Mouse (Mus musculus) CD4-positive naive resting alpha-beta T cell, adult 57 days (primary cell): ENCODE results near the gene Gm49355. TPM values are rescaled to one million over a fixed set of nuclear protein-coding genes. Genes with fewer than 3 reads are reported as not detected.

Experiments
- total RNA-seq: library from RNA; stranded (reverse); gene quantifications from one replicate; pipeline ENCODE4 v1.2.4, GENCODE M21; 2023

The Gm49355 gene
- not detected for total RNA-seq

DNA sequence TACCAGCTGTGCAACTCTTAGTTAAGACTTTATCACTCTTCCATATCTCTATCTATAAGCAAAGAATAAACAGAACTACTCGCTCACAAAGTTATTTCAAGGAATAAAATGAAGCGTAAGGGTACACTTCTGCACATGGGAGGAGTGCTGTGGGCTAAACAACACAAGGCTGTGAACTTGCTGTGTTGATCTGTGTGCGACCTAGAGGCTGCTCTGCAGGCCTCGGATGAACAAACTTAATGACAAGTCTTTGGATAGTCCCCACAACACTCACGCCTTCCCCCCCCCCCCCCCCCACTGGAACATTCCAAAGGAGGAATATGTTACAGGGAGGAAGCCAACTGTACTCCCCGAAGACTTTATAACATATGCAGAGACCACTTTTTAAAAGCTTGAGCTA is at the start of gene Gm49355:
Gene Gm49355, plus strand, starts transcription at position 336 of the 400 bp plus-strand sequence.

DNA sequence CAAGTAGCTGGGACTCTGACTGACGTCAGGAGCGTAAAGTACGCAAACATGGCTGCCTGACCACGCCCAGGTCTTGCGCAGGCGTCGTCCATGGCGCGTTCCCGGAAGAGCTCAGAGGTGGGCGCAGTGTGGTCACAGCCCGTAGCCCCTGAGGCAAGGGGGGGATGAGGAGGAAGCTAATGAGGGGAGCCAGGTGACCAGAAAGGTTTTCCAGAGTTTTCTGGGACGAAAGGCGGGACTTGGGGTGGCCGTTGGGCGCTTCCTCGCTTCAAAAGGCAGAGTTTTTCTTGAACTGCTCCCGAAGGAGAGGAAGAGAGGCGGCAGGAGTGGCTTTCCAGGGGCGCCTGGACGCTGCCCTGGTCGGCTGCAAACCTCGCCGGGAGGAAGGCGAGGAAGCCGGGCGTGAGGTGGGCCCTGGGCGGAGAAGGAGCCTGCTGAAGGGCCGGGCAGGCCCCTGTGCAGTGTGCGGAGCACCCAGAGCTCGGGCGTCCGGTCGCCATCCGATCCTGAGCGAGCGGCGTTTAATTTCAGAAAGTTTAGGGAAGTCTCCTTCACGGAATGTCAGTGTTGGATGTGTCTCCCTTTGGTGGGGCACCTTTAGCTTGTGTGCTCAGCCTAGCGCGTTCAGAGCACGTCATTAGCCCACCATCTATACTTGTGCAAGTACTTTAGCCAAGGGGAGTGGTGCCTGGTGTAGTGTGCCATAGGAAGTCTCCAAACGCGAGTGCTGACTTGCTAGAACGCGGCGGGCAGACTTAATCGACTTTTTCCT is 551 bp downstream of the Gm49355 start, which contains the start of gene 3830406C13Rik:
Gene 3830406C13Rik, plus strand, starts transcription at position 33 of the 772 bp plus-strand sequence.

DNA sequence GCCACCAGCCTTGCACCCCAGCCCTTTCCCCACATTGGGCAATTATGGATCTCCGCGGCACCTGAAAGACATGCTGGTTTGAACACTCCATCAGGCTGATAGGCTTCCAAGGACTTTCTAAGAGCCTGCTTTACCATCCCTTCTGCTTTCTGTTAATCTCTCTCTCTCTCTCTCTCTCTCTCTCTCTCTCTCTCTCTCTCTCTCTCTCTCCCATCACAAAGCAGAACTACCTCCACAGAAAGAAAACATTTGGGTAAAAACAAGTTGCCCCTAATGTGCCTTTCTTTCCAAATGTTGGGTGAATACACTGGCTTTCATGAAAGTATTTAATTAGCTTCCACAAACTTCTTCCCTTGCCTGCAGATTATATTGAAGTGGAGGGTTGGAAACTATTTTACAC is 64.3 kb downstream of the Gm49355 start, which contains the start of gene Fezf2:
Gene Fezf2, minus strand, starts transcription at position 101 of the 400 bp plus-strand sequence.

Other genes with a start within 250 kb of the Gm49355 start
- 15.0 TPM for gene 3830406C13Rik, start 197 bp downstream of the Gm49355 start, total RNA-seq
- not detected for gene Fezf2, start 64.2 kb downstream of the Gm49355 start, total RNA-seq